Mouse (Mus musculus) hindbrain, embryonic 10.5 days (tissue): Measurements from ENCODE around the gene Tmem179b. TPM values are rescaled to one million over a fixed set of nuclear protein-coding genes. Genes with fewer than 3 reads are reported as not detected.

Experiments
- DNase-seq: peaks from one replicate; pipeline ENCODE4 v3.0.0-alpha.2; 2017; ENCODE audit warnings: low spot score
- H3K27ac ChIP-seq: fragments of 300-500 bp; sonication (generic); 2 replicates; pipeline ENCODE4 v1.5.1; 2016; ENCODE audit warnings: mild to moderate bottlenecking, moderate library complexity
- H3K27me3 ChIP-seq: fragments of 300-500 bp; sonication (generic); 2 replicates; pipeline ENCODE4 v1.6.1; 2016; ENCODE audit warnings: mild to moderate bottlenecking; ENCODE audit not compliant: poor library complexity, insufficient read depth, severe bottlenecking
- H3K36me3 ChIP-seq: fragments of 300-500 bp; sonication (generic); 2 replicates; pipeline ENCODE4 v1.6.1; 2016; ENCODE audit warnings: mild to moderate bottlenecking, moderate library complexity
- H3K4me1 ChIP-seq: fragments of 300-500 bp; sonication (generic); replicated peaks from 2 replicates; pipeline ENCODE4 v1.6.1; 2016; ENCODE audit warnings: mild to moderate bottlenecking
- H3K4me3 ChIP-seq: fragments of 300-500 bp; sonication (generic); 2 replicates; pipeline ENCODE4 v1.5.1; 2016; ENCODE audit warnings: mild to moderate bottlenecking, moderate library complexity
- H3K9me3 ChIP-seq: fragments of 300-500 bp; sonication (generic); 2 replicates; pipeline ENCODE4 v1.6.1; 2016; ENCODE audit warnings: mild to moderate bottlenecking, moderate library complexity
- WGBS: fragments of 180-500 bp; shearing (Covaris S2); methylation state at CpG from one replicate; pipeline ENCODE4 v1.1.7; 2016; 5-methylcytosine and 5-hydroxymethylcytosine counted together
- polyA plus RNA-seq: library from polyadenylated mRNA; unstranded; fragments of >200 nt; fragmentation: Nextera tagmentation; extraction: Ambion mirVana; gene quantifications from 2 replicates; pipeline ENCODE4 v1.2.1, GENCODE M21; 2016

Gene Tmem179b
- polyA plus RNA-seq: 51.7 and 54.4 TPM in 2 replicates

- Histone ChIP-seq H3K27me3 (no peaks in the 10 kb centered on the region), H3K27ac (peak within 1 kb of the TSS; percentile 98), H3K9me3 (no peaks in the 10 kb centered on the region), H3K36me3 (peaks cover 61% of the 10 kb centered on the region), H3K4me1 (peaks cover 47% of the 10 kb centered on the region), H3K4me3 (peak within 1 kb of the TSS; percentile 77)
- peak; percentile 97 for DNase-seq
- under 1% methylated on average over 68 of the region's 68 CpGs for WGBS
Measured at GRCm38 (mm10) chr19:8774086-8774835, at the start of gene Tmem179b. TSS of gene Tmem179b (minus strand) at chr19:8774467.

GRCm38 (mm10) chr19:8822696-8823095 lies 48.4 kb upstream of the Tmem179b start:
- peak overlapping the region; percentile 100 for H3K4me3 ChIP-seq
- H3K27ac ChIP-seq: no peak overlapping the region
- WGBS: 76% methylated on average over 8 of the region's 8 CpGs
- H3K9me3 ChIP-seq: no peaks in the 10 kb centered on the region
- peaks cover 29% of the 10 kb centered on the region for H3K4me1 ChIP-seq
- H3K36me3 ChIP-seq: peaks cover 58% of the 10 kb centered on the region
- DNase-seq: no peak
- no peaks in the 10 kb centered on the region for H3K27me3 ChIP-seq

DNA sequence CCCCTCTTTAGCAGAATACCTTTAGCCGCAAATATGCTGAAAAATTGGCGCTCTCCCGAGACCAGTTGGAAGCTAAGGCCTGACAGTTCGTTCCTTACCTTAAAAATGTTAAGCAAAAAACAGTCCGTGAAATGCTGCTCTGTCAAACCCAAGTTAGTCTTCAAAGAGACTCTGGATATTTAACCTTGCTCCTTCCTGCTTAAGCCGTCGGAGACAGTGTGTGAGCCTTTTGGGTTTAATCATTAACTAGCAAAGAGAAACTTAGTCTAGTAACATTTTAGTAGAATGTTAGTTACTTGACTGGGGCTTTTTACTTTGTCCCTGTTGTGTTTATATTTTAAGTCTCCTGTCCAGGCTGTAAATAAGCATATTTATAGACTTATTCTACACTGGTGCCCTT lies 46.9 kb upstream of the Tmem179b start:
- H3K9me3 ChIP-seq: no peaks in the 10 kb centered on the region
- WGBS: 4% methylated on average over 7 of the region's 7 CpGs
- peak overlapping the region; percentile 98 for H3K27ac ChIP-seq
- peaks cover 43% of the 10 kb centered on the region for H3K4me1 ChIP-seq
- DNase-seq: no peak
- H3K36me3 ChIP-seq: peaks cover 54% of the 10 kb centered on the region
- H3K4me3 ChIP-seq: peak overlapping the region; percentile 100
- H3K27me3 ChIP-seq: no peaks in the 10 kb centered on the region

GRCm38 (mm10) chr19:8820424-8820956 lies 46.2 kb upstream of the Tmem179b start:
- Histone ChIP-seq H3K27ac (peak overlapping the region; percentile 98), H3K36me3 (peaks cover 54% of the 10 kb centered on the region), H3K4me3 (peak overlapping the region; percentile 100), H3K9me3 (no peaks in the 10 kb centered on the region), H3K4me1 (peaks cover 48% of the 10 kb centered on the region), H3K27me3 (no peaks in the 10 kb centered on the region)
- DNase-seq: no peak
- WGBS: under 1% methylated on average over 48 of the region's 48 CpGs

DNA sequence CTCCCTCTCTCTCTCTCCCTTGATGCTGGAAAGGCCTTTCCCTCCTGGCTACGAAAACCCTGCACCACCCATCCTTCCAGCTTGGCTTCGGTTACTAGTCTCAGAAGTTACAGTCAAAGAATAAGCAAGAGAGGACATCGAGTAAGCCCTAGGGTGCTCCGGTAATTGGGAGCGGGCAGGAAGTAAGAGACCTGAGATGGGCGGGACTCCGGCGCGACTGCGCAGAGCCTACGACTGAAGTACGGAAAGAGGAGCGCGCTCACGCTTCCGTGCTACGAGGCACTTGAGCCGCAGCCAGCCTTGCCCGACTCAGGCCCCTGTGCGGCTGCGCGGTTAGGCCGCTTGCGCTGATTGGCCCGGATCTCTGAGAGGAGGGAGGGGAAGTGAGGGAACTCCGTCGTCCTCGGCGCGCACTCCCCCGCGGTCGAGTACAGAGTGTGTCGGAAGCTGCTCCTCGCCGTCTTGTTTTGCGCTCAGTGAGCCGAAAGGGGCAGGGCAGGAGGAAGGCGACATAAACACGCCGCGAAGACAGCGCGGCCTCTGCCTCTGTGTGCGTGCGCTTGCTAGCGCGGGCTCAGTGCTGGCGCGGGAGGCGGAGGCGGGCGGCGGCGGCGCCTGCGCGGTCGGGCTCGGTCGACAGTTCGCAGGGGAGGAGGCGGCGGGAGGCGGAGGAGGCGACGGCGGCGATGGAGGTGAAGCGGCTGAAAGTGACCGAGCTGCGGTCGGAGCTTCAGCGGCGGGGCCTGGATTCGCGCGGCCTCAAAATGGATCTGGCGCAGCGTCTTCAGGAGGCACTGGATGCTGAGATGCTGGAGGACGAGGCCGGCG lies 45.5 kb upstream of the Tmem179b start, which contains the start of gene Hnrnpul2:
Hnrnpul2 (plus strand) TSS at position 415 of the 828 bp plus-strand sequence.
- H3K36me3 ChIP-seq: peaks cover 54% of the 10 kb centered on the region
- H3K9me3 ChIP-seq: no peaks in the 10 kb centered on the region
- WGBS: under 1% methylated on average over 83 of the region's 83 CpGs
- H3K27ac ChIP-seq: peak within 1 kb of the TSS; percentile 98
- DNase-seq: peak; percentile 98
- H3K27me3 ChIP-seq: no peaks in the 10 kb centered on the region
- peaks cover 48% of the 10 kb centered on the region for H3K4me1 ChIP-seq
- H3K4me3 ChIP-seq: peak within 1 kb of the TSS; percentile 100

DNA sequence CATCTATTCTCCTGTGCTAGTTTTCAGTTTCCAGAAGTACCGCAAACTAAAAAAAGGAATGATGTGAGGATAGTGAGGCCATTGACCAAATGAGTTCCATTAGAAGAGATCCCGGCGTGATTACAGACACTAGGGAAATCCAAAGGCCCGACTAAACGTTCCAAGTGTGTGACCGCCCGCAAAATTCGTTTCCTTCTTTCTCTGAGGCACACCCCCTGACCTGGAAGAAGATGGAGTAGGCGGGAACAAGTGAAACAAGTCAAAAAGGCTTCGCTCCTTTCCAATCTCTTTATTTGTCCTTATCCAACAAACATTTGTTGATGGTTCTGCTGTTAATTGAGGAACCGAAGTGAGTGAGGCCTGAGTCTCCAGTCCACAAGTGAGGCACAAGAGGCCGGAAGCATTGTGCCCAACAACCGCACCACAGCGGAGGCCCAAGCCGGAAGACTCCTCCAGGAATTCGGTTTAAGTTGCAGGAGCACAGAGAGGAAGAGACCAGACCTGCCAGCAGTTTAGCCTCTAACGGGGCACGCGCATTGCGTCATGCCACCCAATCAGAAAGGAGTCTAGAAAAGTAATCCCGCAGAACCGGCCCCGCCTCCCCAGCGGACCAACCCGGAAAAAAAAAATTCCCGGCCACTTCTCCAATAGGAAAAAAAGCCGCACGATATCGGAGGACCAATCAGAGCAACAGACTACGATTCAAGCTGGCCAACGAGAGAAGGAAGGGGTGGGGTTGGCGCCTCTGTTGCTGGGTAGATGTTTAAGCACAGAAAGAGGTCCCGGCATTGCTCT lies 44.7 kb upstream of the Tmem179b start, which contains the start of gene Ttc9c:
Ttc9c (minus strand) TSS at position 533 of the 795 bp plus-strand sequence.
- Histone ChIP-seq H3K4me3 (peak within 1 kb of the TSS; percentile 100), H3K9me3 (no peaks in the 10 kb centered on the region), H3K27ac (peak within 1 kb of the TSS; percentile 98), H3K27me3 (no peaks in the 10 kb centered on the region), H3K36me3 (peaks cover 54% of the 10 kb centered on the region), H3K4me1 (peaks cover 48% of the 10 kb centered on the region)
- DNase-seq: peak; percentile 97
- WGBS: under 1% methylated on average over 33 of the region's 33 CpGs

GRCm38 (mm10) chr19:8818301-8818798 lies 44.1 kb upstream of the Tmem179b start:
- H3K4me3 ChIP-seq: peak overlapping the region; percentile 100
- no peaks in the 10 kb centered on the region for H3K9me3 ChIP-seq
- H3K36me3 ChIP-seq: peaks cover 54% of the 10 kb centered on the region
- peaks cover 48% of the 10 kb centered on the region for H3K4me1 ChIP-seq
- DNase-seq: no peak
- no peaks in the 10 kb centered on the region for H3K27me3 ChIP-seq
- H3K27ac ChIP-seq: peak overlapping the region; percentile 98
- WGBS: 37% methylated on average over 14 of the region's 14 CpGs

DNA sequence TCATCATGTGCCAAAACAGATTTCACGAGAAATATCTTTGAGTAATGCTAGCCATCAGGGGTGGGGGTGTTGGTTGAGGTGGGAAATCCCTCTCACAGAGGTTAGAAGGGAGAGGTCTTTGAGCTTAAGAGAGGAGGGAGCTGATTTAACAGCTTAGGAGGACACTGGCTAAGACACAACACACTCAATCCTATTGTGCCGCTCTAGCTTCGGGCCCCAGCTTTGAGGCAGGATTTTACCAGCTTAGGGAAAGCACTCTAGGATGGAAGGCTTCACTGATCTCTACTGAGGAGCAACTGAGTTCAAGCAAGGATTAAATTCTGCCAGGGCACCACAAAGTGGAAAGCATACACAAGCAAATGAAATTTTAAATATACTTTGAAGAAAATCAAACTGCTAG lies 42.7 kb upstream of the Tmem179b start:
- 83% methylated on average over 3 of the region's 3 CpGs for WGBS
- Histone ChIP-seq H3K9me3 (no peaks in the 10 kb centered on the region), H3K36me3 (peaks cover 55% of the 10 kb centered on the region), H3K27ac (no peak overlapping the region), H3K27me3 (no peaks in the 10 kb centered on the region), H3K4me1 (peaks cover 36% of the 10 kb centered on the region), H3K4me3 (peak overlapping the region; percentile 100)
- no peak for DNase-seq

DNA sequence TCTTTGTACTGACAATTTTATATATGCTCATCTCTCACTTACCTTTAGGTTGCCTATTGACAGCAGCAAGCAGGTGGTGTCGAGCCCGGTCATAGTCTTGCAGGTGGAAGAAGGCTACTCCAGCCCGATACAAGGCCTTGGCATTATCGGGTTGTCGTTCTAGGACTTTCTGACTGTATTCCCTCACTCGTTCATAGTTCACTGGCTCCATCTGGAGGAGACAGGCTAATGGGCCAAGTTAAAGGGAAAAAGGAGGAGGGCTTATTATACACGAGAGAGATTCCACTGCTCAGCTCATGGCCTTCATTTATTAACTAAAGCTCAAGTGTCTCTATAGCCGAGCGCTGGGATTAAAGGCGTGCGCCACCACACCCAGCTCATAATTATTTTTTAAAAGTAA lies 41.5 kb upstream of the Tmem179b start:
- no peak for DNase-seq
- H3K9me3 ChIP-seq: no peaks in the 10 kb centered on the region
- H3K4me3 ChIP-seq: no peak overlapping the region
- no peaks in the 10 kb centered on the region for H3K27me3 ChIP-seq
- 90% methylated on average over 11 of the region's 11 CpGs for WGBS
- peaks cover 27% of the 10 kb centered on the region for H3K4me1 ChIP-seq
- no peak overlapping the region for H3K27ac ChIP-seq
- H3K36me3 ChIP-seq: peaks cover 62% of the 10 kb centered on the region

DNA sequence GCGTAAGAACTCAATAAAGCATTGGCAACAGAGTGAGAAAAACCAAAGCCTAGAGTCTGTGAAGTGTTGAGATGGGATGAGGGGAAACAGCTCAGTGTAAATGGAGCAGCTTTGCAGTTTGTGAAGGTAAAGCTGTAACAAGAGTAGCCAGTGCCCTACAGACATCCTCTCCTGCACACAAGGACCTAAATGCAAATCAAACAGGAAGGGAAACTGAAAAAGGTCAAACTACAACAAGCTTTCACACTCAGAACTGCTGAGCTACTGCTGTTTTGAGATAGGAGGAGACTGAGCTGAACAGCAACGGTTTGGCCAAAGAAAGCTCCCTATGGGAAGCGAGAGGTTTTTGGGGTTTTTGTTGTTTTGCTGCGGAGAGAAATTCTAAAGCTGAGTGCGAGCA lies 32.5 kb upstream of the Tmem179b start:
- Histone ChIP-seq H3K27ac (no peak overlapping the region), H3K9me3 (no peaks in the 10 kb centered on the region), H3K4me3 (no peak overlapping the region), H3K36me3 (peaks cover 86% of the 10 kb centered on the region), H3K4me1 (peaks cover 16% of the 10 kb centered on the region), H3K27me3 (no peaks in the 10 kb centered on the region)
- no peak for DNase-seq
- WGBS: 91% methylated on average over 5 of the region's 5 CpGs

- peaks cover 59% of the 10 kb centered on the region for H3K36me3 ChIP-seq
- WGBS: 90% methylated on average over 11 of the region's 11 CpGs
- H3K4me1 ChIP-seq: peaks cover 19% of the 10 kb centered on the region
- H3K27me3 ChIP-seq: no peaks in the 10 kb centered on the region
- no peaks in the 10 kb centered on the region for H3K9me3 ChIP-seq
- H3K4me3 ChIP-seq: 0 out of 2 replicates have a peak overlapping the region, but pooled peaks have one; percentile 69
- no peak for DNase-seq
- H3K27ac ChIP-seq: no peak overlapping the region
Measured at GRCm38 (mm10) chr19:8803879-8804660, 29.8 kb upstream of the Tmem179b start.
